Mouse (Mus musculus) ES-E14 (cell line): ENCODE results near the gene St3gal3. TPM values are rescaled to one million over a fixed set of nuclear protein-coding genes. Genes with fewer than 3 reads are reported as not detected.

Source experiments
- DNase-seq: peaks from one replicate; pipeline ENCODE4 v3.0.0-alpha.2; 2013; ENCODE audit warnings: low read depth, low spot score
- H3K27ac ChIP-seq: 2 replicates; pipeline ENCODE4 v1.5.1; 2012; ENCODE audit warnings: low read depth, mild to moderate bottlenecking, low read length, moderate library complexity, mixed read lengths; ENCODE audit not compliant: poor library complexity, insufficient read depth, severe bottlenecking
- H3K36me3 ChIP-seq: 2 replicates; pipeline ENCODE4 v1.6.1; 2012; ENCODE audit warnings: mild to moderate bottlenecking, low read length, moderate library complexity, mixed read lengths; ENCODE audit not compliant: control insufficient read depth, poor library complexity, insufficient read depth, severe bottlenecking
- H3K4me1 ChIP-seq, 2 experiments: fragments of 150-350 bp in 1 of 2; sonication (generic) in 1 of 2; 2 replicates each; pipeline ENCODE4 v1.6.1; 2012; ENCODE audit warnings: low read length in 2 of 2, mild to moderate bottlenecking in 1 of 2, mixed read lengths in 1 of 2; ENCODE audit not compliant: control insufficient read depth in 2 of 2, insufficient read depth in 2 of 2, poor library complexity in 1 of 2
- H3K4me3 ChIP-seq, 2 experiments: fragments of 150-350 bp in 1 of 2; sonication (generic) in 1 of 2; 2 replicates each; pipeline ENCODE4 v1.5.1; 2012; ENCODE audit warnings: low read length in 2 of 2, low read depth in 1 of 2, mild to moderate bottlenecking in 1 of 2, mixed read lengths in 1 of 2; ENCODE audit not compliant: insufficient read depth in 1 of 2, poor library complexity in 1 of 2, severe bottlenecking in 1 of 2
- H3K9ac ChIP-seq: 2 replicates; pipeline ENCODE4 v1.6.1; 2012; ENCODE audit warnings: low read depth, mild to moderate bottlenecking, low read length, mixed read lengths; ENCODE audit not compliant: poor library complexity, insufficient read depth, severe bottlenecking
- H3K9me3 ChIP-seq: fragments of 150-350 bp; sonication (generic); 2 replicates; pipeline ENCODE4 v1.6.1; 2012; ENCODE audit warnings: low read depth, mild to moderate bottlenecking, low read length; ENCODE audit not compliant: control insufficient read depth, insufficient read depth
- CHD2 ChIP-seq: IDR thresholded peaks from 2 replicates; pipeline ENCODE4 v1.6.1; 2014; ENCODE audit warnings: mild to moderate bottlenecking, low read depth, low read length, inconsistent platforms
- HCFC1 ChIP-seq: IDR thresholded peaks from 2 replicates; pipeline ENCODE4 v1.6.1; 2012; ENCODE audit warnings: low read length, inconsistent platforms, borderline replicate concordance; ENCODE audit not compliant: insufficient read depth
- MAFK ChIP-seq: IDR thresholded peaks from 2 replicates; pipeline ENCODE4 v1.6.1; 2014; ENCODE audit warnings: mild to moderate bottlenecking, low read depth, low read length, inconsistent platforms; ENCODE audit not compliant: insufficient read depth
- ZC3H11A ChIP-seq: IDR thresholded peaks from 2 replicates; pipeline ENCODE4 v1.6.1; 2012; ENCODE audit warnings: low read depth, mild to moderate bottlenecking, inconsistent platforms, low read length, borderline replicate concordance
- ZNF384 ChIP-seq: IDR thresholded peaks from 2 replicates; pipeline ENCODE4 v1.6.1; 2012; ENCODE audit warnings: low read depth, low read length, inconsistent platforms
- in situ Hi-C, 2 experiments: fragments of 600-800 bp; cut with MboI; formaldehyde crosslinking; loops; one replicate each; pipeline ENCODE4 v1.15.1; 2025; ENCODE audit warnings: low sequenced_read_pairs in 2 of 2, inconsistent platforms in 1 of 2; ENCODE audit not compliant: unreplicated experiment in 2 of 2
- total RNA-seq: library from RNA; depleted of rRNA; stranded (reverse); fragments of 300-350 nt; gene quantifications from 2 replicates; pipeline ENCODE4 v1.2.3, GENCODE M21; 2012

Gene St3gal3
- total RNA-seq, 1 experiment = 10.9 TPM

DNA sequence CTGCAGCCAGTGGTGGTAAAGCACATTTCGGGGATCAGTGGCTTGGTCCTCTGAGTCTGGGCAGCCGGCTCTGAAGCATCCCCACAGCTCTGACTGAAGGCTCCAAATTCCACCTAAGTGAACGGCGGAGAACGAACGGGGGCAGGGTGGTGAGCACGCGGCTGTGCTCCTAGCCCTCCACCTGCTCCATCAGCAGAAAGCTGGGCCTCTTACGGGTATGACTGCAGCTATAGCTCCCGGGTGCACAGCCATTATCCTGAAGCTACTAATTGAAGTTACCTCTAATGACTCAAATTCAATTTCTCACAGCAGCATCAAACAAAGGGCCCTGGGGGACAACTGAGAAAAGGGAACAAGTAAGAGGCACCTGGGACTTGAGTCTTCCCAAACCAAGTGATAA lies 12.4 kb upstream of the St3gal3 start:
- Histone ChIP-seq H3K4me3 (no peak overlapping the region), H3K4me1 (no peaks in the 10 kb centered on the region), H3K9me3 (no peaks in the 10 kb centered on the region), H3K27ac (no peak overlapping the region), H3K9ac (no peak overlapping the region), H3K36me3 (peaks cover 67% of the 10 kb centered on the region)
- no peak for DNase-seq
- TF ChIP-seq CHD2 (no peak), ZC3H11A (no peak), HCFC1 (no peak), ZNF384 (no peak), MAFK (no peak)
- in situ Hi-C loops = no loop called here

DNA sequence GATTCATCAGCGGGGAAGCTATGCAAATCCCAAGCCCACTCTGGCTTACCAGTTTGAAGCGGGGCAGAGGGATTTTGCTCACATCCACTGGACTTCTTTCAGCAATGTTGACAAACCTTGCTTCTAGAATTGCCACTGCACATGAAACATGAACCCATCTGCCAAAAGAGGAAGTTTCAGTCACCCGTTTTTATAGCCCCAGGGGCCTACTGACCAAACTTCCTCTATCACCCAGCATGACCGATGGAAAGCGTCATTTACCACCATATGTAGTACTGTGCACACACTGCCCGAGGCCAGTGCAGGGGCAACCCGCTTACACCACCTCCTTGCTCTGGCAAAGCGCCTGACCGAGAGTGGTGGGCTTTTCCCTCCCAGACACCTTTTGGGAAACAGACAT lies 9.6 kb upstream of the St3gal3 start:
- Histone ChIP-seq H3K9ac (no peak overlapping the region), H3K4me3 (no peak overlapping the region), H3K4me1 (no peaks in the 10 kb centered on the region), H3K9me3 (no peaks in the 10 kb centered on the region), H3K36me3 (peaks cover 73% of the 10 kb centered on the region), H3K27ac (no peak overlapping the region)
- in situ Hi-C loops = no loop called here
- no peak for DNase-seq
- TF ChIP-seq ZC3H11A = no peak
- TF ChIP-seq ZNF384 = no peak
- no peak for TF ChIP-seq CHD2
- no peak for TF ChIP-seq HCFC1
- no peak for TF ChIP-seq MAFK

DNA sequence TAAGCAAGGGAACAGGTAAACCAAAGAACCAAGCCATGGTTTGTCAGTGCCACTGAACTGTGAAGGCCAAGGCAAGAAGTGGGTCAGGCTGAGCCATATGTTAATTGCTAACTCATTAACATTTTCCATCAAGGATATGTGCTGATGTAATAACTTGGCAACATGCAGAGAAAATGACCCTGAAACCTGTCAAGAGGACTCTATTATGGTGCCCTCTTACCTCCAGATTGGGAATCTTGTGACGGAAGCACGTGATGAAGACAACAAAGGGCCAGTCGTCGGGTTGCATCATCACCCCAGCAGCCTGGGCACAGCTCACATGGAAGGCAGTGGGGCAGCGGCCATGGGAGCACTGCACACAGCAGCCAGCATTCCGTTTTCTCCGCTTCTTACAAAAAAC lies 9.0 kb upstream of the St3gal3 start:
- Histone ChIP-seq H3K4me1 (no peaks in the 10 kb centered on the region), H3K4me3 (no peak overlapping the region), H3K9me3 (no peaks in the 10 kb centered on the region), H3K36me3 (peaks cover 71% of the 10 kb centered on the region), H3K27ac (no peak overlapping the region), H3K9ac (no peak overlapping the region)
- no peak for TF ChIP-seq ZNF384
- TF ChIP-seq MAFK = no peak
- no peak for TF ChIP-seq HCFC1
- no peak for TF ChIP-seq ZC3H11A
- TF ChIP-seq CHD2 = no peak
- in situ Hi-C loops = no loop called here
- DNase-seq = no peak

DNA sequence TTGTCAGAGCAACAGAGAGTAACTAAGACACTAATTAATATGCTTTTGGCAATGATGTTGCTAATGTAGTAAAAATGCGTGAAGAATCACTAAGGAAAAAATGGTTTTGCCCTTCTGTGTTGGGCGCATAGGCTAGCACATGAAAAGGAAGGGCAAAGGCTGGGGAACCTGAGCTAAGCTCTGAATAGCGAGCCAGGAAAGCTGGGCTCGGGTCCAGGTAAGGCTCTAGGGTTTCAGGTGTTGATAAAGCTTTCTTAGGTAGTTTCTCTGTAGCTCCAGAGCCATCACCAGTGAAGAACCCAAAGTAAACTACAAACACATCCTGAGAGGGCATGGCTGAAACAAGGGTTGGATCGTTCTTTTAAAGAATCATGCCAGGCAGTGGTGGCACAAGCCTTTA lies 6.8 kb upstream of the St3gal3 start:
- no peaks in the 10 kb centered on the region for H3K9me3 ChIP-seq
- no peak overlapping the region for H3K9ac ChIP-seq
- in situ Hi-C loops = no loop called here
- H3K4me1 ChIP-seq = peaks cover 3 to 4% of the 10 kb centered on the region in 2 experiments; a peak in 1 of 4 replicates
- peaks cover 65% of the 10 kb centered on the region for H3K36me3 ChIP-seq
- no peak overlapping the region for H3K27ac ChIP-seq
- TF ChIP-seq ZC3H11A (no peak), ZNF384 (no peak), HCFC1 (no peak), MAFK (no peak), CHD2 (no peak)
- no peak overlapping the region for H3K4me3 ChIP-seq
- no peak for DNase-seq

DNA sequence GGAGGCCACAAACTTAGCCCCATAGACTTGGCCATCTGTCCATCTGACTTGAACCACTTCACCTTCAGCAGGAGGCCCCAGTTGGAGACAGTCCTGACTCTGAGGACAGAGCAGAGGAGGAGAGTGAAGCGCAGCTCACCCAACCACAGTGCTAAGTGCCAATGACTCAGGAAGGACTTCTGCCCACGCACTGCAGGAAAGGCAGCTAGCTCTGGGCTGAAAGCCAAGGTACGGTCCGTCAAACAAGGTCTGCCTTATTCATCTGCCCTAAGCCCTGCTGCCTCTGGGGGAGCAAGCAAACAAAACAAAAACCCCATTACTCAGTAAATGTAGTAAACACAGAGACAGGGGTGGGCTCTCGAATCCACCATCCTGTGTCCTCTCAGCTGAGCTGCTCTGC lies 4.2 kb upstream of the St3gal3 start:
- Histone ChIP-seq H3K4me1 (peaks cover 3 to 4% of the 10 kb centered on the region in 2 experiments; a peak in 1 of 4 replicates), H3K9me3 (no peaks in the 10 kb centered on the region), H3K36me3 (peaks cover 45% of the 10 kb centered on the region), H3K9ac (no peak overlapping the region), H3K4me3 (no peak overlapping the region), H3K27ac (no peak overlapping the region)
- no peak for DNase-seq
- in situ Hi-C loops = no loop called here
- TF ChIP-seq MAFK (no peak), ZNF384 (no peak), HCFC1 (no peak), CHD2 (no peak), ZC3H11A (no peak)
